Mouse (Mus musculus) T-helper 2 cell (primary cell): ENCODE data around the gene Cdc14a.

Experiments used
- in situ Hi-C: fragments of 300-600 bp; cut with MboI, MseI; formaldehyde crosslinking; loops from one replicate; pipeline ENCODE4 v1.15.1; 2025; ENCODE audit warnings: high pct_unique_total_duplicates

Cdc14a gene

DNA sequence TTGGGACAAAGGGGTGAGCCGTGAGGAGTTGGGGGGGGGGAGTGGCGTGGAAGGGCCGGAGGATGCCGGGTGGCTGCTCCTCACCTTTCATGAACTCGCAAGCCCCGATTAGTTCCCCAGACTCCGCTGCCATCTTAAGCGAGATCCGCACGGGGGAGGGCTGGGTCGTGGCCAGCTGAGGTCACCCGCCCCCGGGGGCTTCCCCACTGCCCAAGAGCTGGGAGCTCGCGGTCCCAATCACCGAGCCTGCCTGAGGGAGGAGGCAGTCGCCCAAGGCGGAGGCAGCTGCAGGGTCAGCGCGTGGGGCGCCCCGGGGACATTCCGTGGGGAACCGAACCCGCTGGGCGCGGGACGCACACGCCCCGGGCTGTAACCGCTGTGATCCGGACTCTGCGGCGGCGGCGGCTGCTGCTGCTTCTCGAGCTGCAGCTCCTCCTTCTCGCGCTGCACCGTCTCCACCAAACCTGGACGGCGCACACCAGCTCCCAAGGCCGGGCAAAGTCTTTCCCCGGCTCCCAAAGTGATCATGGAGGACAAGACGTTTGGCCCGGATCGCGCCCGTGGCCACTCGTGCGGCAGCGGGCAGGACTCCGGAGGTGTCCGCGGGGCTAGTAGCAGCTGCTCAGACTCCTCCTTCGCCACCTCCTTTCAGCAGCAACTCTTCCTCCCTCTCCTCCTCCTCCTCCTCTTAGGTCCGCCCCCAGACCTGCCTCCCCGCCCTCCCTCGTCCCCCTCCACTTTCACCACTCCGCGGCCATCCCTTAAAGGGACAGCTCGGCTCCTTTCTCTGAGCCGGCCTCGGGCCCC, at the start of gene Cdc14a:
TSS of gene Cdc14a (minus strand) at position 680 of the 807 bp plus-strand sequence.
- in situ Hi-C loops = loop anchor here (5.0 kb wide), 1 partner anchor 69 kb away; no protein-coding TSS in a partner anchor

GRCm38 (mm10) chr3:116465709-116466108, 41.9 kb upstream of the Cdc14a start:
- in situ Hi-C loops = no loop called here

- in situ Hi-C loops = no loop called here
Measured at GRCm38 (mm10) chr3:116464318-116464717, 40.5 kb upstream of the Cdc14a start.

GRCm38 (mm10) chr3:116461053-116461452, 37.2 kb upstream of the Cdc14a start:
- in situ Hi-C loops = no loop called here

DNA sequence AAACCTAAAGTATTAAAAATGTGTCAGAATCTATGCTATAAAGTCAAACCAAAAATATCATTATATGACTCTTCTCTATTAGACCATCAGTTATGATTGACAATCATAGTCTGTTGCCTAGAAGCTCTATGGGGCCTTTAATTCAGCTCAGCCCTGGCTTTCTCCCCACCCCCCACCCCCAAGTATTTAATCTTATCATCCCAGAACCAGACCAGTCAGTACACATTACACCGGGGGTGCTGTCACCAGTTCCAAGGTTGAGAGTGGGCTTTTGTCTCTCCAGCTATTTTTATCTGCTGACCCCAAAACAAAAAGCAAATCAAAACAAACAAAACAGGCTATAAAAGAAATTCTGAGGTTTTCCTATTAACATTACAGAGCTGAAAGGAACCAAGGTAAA, 30.7 kb upstream of the Cdc14a start:
- in situ Hi-C loops = no loop called here

DNA sequence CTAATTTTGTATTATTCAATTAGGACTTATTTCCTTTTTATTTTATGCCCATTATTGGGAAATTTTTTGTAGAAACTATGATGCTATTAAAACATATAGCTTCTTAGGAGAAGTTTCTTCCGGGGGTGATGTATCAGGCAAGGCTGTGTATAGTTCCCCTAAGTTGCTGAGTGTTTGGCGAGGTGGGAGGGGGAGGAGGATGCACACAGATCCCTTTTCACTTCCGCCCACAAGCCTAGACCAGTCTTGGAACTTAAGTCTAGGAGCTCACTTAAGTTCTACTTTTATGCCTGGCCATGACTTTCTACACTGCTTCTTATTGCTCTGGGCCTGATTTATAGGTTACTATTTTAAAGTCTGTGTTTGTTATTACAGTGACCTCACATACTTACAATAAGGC, 26.9 kb upstream of the Cdc14a start:
- in situ Hi-C loops = no loop called here

GRCm38 (mm10) chr3:116444327-116444726, 20.5 kb upstream of the Cdc14a start:
- in situ Hi-C loops = no loop called here

- in situ Hi-C loops = no loop called here
Measured at GRCm38 (mm10) chr3:116442788-116443187, 19.0 kb upstream of the Cdc14a start.

DNA sequence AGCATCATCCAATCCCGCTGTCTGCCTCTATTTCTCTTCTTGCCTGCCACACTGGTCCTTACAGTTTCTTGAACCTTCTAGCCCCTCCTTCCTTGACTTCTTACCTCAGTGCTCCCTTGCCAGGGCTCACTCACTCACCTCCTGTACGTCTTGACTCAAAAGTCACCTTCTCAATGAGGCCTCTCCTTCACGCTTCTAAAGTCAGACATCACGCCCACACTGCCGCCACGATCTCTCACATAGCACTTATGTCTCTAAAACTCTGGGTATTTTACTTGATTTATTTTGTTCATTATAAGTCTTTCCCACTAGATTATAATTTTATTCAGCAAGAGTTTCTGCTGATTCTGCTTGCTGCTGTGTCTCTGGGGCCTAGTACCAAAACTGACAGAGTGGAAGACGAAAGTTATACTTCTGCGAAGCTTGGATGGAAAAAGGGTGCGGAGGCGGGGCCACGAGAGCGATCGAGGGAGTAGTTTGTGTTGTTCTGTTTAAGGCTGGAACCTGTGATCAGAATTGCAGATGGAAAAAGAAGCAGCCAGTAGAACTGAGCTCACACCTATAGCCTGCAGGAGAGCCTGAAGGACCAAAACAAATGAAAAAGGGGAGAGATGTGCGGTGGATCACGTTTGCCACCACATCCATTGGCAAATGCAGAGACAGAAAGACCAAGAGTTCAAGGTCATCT, 17.8 kb upstream of the Cdc14a start:
- in situ Hi-C loops = no loop called here

DNA sequence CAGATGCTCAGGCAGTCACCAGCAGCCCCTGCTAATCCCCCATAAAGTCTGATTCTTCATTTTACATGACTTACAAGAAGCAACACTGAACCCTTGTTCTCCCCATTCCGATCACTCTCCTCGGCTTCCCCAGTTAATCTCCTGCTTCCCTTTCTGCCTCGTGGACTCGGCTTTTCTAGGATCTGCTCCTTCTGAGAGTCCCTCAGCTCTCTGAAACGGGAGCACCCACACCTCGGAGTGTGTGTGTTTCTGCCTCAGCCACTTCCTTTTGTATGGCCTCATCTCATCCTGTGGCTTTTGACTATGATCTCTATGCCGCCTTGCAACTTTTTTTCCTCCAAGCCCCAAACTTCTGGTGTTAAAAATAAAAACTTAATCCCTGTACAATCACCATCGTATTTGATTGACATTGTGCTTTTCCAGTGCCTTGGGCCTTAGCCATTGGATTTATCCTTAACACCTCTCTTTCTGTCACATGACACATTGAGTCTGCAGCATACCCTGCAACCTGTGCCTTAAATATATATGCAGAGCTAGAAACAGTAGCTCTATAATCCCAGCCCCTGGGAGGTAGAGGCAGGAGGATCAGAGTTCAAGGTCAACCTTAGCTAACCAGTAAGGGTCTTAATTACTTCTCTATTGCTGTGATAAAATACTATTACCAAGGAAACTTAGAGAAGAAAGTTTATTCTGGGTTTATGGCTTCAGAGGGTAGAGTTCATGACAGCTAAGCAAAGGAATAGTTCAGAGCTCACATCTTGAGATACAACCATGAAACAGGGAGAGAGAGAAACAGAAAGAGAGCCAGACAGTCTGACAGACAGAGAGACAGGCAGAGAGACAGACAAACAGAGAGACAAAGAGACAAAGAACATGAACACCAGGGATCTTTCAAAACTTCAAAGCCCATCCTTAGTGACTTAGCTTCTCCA, 16.5 kb upstream of the Cdc14a start:
- in situ Hi-C loops = no loop called here

- in situ Hi-C loops = no loop called here
Measured at GRCm38 (mm10) chr3:116436811-116437601, 13.2 kb upstream of the Cdc14a start.

DNA sequence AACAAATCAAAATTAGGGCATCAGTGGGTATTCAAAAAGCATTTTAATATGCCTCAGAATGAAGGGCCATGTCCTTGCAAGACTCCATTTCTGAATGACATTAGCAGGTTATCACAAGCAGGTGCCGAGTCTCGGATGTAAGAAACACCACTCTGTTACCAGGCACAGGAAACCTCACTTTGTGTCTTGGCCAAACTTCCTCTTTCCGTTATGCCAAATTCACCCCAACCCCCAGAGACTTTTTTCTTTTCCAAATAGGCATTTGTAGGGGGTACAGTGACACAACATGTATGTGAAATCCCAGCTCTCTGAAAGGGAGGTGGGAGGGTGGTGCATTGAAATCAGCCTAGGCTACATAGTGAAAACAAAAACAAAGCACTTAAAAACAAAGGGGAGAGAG, 12.3 kb upstream of the Cdc14a start:
- in situ Hi-C loops = no loop called here

DNA sequence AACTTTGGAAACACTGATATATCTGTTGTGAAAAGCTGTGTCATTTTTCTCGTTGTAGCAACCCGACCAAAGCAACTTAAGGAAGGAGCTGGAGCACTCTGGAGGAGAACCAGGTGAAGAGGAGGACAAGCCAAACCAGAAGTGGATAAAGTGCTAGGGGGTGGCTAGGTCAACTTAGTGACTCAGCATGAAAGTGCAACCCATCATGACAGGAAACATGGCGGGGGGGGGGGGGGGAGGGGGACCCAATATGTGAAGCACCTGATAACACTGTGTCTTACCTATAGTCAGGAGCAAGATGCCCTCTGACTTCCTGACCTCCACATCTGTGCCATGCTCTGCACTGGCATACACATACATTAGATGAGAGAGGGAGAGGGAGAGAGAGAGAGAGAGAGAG, 10.9 kb upstream of the Cdc14a start:
- in situ Hi-C loops = no loop called here

- in situ Hi-C loops = no loop called here
Measured at GRCm38 (mm10) chr3:116425901-116426300, 2.1 kb upstream of the Cdc14a start.

- in situ Hi-C loops = loop anchor here (5.0 kb wide), 1 partner anchor 67 kb away; no protein-coding TSS in a partner anchor
Measured at GRCm38 (mm10) chr3:116424973-116425284, 1.1 kb upstream of the Cdc14a start.

GRCm38 (mm10) chr3:116424160-116424972, 534 bp upstream of the Cdc14a start:
- in situ Hi-C loops = loop anchor here (5.0 kb wide), 1 partner anchor 68 kb away; no protein-coding TSS in a partner anchor

DNA sequence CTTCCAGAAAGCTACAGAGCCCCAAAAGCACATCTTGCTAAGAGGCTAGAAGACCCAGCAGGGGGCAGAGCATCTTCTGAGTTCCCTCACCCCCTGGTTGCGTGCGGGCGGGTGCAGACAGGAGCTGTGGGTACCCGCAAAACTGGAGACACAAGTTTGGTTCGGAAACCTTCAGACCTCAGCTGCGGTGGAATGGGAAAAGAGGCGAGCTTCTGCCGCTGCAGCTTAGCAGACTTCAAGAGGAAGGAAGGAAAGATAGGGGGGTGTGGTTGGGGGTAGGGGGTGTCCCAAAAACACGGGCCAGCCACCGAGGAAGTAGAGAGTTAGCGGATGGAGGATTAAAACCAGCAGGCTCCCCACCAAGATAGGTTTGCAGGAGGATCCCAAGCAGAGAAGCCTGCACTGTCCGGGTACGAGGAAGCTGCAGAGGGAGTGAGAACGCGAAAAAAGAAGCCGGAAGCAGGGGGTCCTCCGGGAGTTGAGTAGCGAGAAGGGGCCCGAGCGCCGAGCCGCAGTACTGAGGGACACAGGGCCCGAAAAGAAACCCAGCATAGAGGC, 958 bp downstream of the Cdc14a start:
- in situ Hi-C loops = loop anchor here (5.0 kb wide), 1 partner anchor 69 kb away; no protein-coding TSS in a partner anchor

GRCm38 (mm10) chr3:116422074-116422473, 1.8 kb downstream of the Cdc14a start:
- in situ Hi-C loops = loop anchor here (5.0 kb wide), 1 partner anchor 70 kb away; no protein-coding TSS in a partner anchor

DNA sequence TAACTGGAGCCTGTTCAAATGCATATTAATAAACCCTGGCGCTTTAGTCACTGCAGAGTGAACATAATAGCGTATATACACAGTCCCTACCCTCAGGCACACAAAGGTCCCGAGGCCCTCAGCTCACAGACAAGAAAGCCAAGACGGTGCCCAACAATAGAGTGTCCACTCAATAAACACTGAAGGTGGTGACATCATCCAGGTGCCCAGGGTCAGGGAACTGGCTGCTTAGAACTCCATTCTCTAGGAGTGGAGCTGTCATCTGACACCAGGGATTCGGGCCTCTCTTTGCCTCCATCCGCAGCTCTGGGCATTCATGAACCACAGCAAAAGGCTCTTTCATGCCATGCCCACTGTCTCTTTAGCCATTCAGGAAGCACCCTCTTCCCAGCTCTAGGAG, 2.7 kb downstream of the Cdc14a start:
- in situ Hi-C loops = loop anchor here (5.0 kb wide), 1 partner anchor 71 kb away; no protein-coding TSS in a partner anchor

DNA sequence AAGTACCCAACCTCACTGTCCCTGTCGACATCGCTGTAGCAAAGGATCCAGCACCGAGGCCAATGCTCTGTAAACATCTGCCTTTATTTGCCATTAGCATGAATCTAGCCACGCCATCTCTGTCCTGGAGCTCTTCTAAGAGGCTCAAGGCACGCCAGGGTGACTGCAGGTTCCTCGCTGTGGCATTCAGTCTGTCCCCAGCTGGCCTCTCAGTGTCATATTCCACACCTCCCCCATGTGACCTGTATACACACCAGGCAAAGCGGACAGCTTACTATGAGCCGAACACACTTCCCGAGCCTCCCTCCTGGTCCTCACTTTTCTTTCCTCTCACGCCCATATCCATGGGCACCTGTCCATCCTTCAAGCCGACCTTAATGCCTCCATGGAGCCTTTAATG, 4.0 kb downstream of the Cdc14a start:
- in situ Hi-C loops = loop anchor here (5.0 kb wide), 1 partner anchor 73 kb away; no protein-coding TSS in a partner anchor
